Mouse (Mus musculus) left cerebral cortex, adult 9 months (tissue): ENCODE measurements around the gene Olfr406.

ENCODE experiments used
- DNase-seq, 2 experiments: peaks; one replicate each; pipeline ENCODE4 v3.0.0; 2022; ENCODE audit warnings: low spot score in 2 of 2

Gene Olfr406

GRCm38 (mm10) chr11:74259508-74259907 lies at the start of gene Olfr406:
Gene Olfr406 (plus strand): TSS chr11:74259808.
- no peak for DNase-seq

GRCm38 (mm10) chr11:74211279-74211678 lies 48.3 kb upstream of the Olfr406 start, which contains the start of gene Olfr43:
Gene Olfr43 (minus strand): TSS chr11:74211379.
- DNase-seq = no peak

DNA sequence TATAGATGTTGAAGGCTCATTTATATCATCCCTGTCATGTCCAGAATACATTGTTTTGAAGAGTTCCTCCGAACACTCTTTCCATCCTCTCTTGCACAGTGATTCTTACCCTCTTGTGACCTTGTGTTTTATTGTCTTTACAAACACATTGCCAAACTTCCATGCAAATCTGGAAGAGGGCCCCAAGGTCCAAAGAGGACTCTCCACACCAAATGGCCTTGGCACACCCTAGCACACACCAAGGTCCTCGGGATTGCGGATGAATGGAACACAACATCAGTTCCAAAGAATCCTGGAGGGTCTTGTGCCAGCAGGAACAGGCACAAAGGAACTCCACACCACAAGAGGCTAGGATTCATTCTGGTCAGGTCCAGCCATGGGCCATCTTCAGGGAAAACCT lies 18.4 kb upstream of the Olfr406 start:
- no peak for DNase-seq

DNA sequence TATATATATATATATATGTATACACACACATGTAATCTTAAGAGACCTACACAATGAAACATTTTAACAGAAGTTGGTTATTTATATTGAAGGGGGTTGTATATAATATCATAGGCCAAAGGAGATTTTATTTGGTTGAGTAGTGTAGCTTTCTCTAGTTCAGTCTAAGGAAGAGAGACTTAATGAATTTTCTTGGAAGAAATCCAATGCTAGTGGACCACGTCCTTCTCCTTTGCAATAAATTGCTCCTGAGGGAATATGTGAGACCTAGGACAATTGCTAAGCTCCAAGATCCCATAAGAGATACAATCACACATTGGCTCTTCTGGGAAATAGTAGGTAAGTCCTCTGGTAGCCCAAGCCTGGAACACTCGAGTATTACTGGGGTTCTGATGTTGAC lies 23.8 kb downstream of the Olfr406 start, which contains the start of gene Olfr59:
Olfr59 (plus strand) TSS at position 301 of the 400 bp plus-strand sequence.
- DNase-seq = no peak

DNA sequence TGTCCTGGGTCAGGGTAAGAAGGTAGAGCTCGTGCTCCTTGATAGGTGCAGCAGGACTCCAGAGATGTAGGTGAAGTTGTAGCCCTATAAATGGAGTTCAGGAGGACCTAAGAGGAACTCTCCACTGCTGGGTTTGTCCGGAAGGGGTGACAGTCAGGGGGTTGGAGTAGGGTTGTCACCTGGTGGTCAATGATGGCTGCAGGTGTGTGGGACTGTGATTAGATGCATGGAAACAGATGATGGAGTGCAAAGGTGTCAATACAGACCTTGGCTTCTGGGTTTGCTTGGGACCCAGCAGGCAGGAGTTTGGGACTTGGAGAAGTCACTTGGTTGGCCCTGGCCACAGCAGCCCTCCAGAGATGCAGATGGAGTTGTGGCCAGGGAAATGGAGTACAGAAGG lies 27.6 kb downstream of the Olfr406 start:
- no peak for DNase-seq
